Mouse (Mus musculus): ENCODE results near the gene Pamr1. TPM values are rescaled to one million over a fixed set of nuclear protein-coding genes. Genes with fewer than 3 reads are reported as not detected.

The Pamr1 gene
- polyA plus RNA-seq, 1 experiment from 2014 or later: 34.2 TPM

DNA sequence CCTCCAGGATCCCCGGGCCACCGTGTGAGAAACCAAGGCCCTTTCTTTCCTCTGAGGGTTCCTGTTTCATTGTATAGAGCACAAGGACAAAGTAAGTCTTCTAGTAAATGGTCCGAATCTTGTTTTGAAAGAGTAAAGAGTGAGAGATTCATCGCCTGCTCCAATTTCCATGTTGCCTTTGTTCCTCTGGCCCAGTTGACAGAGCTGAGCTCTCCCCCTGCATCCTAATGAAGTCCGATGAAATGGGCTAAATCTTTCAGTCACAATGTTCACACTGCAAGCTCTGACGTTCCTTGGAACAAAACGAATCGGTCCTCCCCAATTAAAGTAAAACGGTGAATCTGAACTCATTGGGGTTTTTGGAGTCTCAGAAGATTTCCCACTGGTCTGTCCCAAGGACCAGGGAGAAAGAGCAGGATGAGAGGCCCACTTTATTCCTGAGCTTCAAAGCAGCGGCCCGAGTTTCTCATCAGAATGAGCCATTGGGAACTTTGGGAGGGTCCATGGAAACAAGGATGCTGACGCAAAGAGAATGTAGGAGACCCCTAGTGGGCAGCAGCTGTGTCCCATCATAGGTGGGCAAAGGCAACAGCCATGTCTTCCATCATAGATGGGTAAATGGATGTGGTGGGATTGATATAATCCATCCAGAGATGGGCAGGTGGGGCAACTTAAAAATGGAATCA, 71.1 kb downstream of the Pamr1 start:
- Histone ChIP-seq H3K4me1 (ENCODE audit: control insufficient read depth, insufficient read depth, low read length) (no peaks in the 10 kb centered on the region), H3K9me3 (ENCODE audit: control insufficient read depth, low read length) (no peaks in the 10 kb centered on the region), H3K4me2 (ENCODE audit: low read depth, low read length) (no peak overlapping the region), H3K4me3 (ENCODE audit: low read depth, low read length) (no peak overlapping the region), H3K27me3 (replicated peaks; ENCODE audit: control insufficient read depth, insufficient read depth, low read length) (no peaks in the 10 kb centered on the region), H3K27ac (replicated peaks; ENCODE audit: low read depth, low read length) (no peak overlapping the region), H3K9ac (ENCODE audit: low read depth, low read length) (no peak overlapping the region), H3K36me3 (ENCODE audit: control insufficient read depth, insufficient read depth, low read length) (no peaks in the 10 kb centered on the region)
- ATAC-seq (ENCODE audit: low read depth) (no peak), DNase-seq (ENCODE audit: low spot score) (no peak)
- 81% methylated on average over 12 of the region's 12 CpGs for WGBS

DNA sequence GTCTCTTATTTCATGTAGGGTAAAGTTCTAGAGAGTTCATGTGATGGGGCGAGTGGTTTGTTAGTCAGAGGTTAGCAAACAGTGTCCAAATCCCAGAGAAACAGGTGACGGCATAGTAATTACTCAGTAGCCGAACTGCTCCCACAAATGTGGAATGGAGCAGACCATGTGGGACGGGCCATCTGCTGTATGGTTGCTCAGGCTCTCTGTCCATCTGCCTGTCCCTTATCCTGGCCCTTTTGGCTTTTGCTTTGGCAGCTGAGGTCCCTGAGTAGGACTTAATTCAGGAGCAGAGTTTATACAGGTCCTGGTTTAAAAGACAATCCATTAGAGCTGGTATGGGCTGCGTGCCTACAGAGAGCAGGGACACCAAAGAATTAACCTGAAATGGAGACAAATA, 72.4 kb downstream of the Pamr1 start:
- Histone ChIP-seq H3K9ac (ENCODE audit: low read depth, low read length) (no peak overlapping the region), H3K27me3 (replicated peaks; ENCODE audit: control insufficient read depth, insufficient read depth, low read length) (no peaks in the 10 kb centered on the region), H3K27ac (replicated peaks; ENCODE audit: low read depth, low read length) (no peak overlapping the region), H3K36me3 (ENCODE audit: control insufficient read depth, insufficient read depth, low read length) (no peaks in the 10 kb centered on the region), H3K4me3 (ENCODE audit: low read depth, low read length) (no peak overlapping the region), H3K9me3 (ENCODE audit: control insufficient read depth, low read length) (no peaks in the 10 kb centered on the region), H3K4me1 (ENCODE audit: control insufficient read depth, insufficient read depth, low read length) (no peaks in the 10 kb centered on the region), H3K4me2 (ENCODE audit: low read depth, low read length) (no peak overlapping the region)
- ATAC-seq (ENCODE audit: low read depth) (no peak), DNase-seq (ENCODE audit: low spot score) (no peak)
- WGBS: 78% methylated on average over 5 of the region's 5 CpGs

DNA sequence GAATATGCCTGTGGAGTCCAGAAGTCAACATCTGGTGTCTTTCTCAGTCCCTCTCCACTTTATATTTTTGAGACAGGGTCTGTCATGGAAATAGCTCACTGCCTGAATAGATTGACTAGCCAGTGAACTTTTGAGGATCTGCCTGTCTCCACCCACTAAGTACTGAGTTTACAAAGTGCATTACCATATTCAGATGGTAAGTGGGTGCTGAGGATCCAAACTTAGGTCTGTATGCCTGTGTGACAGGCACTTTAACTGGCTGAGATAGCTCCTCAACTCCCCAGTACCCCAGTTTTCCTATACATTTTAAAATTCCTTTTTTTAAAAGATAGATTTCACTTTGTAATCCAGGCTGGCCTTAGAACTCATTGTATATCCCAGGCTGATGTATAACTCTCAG, 73.1 kb downstream of the Pamr1 start:
- H3K4me1 ChIP-seq (ENCODE audit: control insufficient read depth, insufficient read depth, low read length): no peaks in the 10 kb centered on the region
- no peaks in the 10 kb centered on the region for H3K9me3 ChIP-seq (ENCODE audit: control insufficient read depth, low read length)
- H3K9ac ChIP-seq (ENCODE audit: low read depth, low read length): no peak overlapping the region
- no peaks in the 10 kb centered on the region for H3K27me3 ChIP-seq (replicated peaks; ENCODE audit: control insufficient read depth, insufficient read depth, low read length)
- ATAC-seq (ENCODE audit: low read depth) (no peak), DNase-seq (ENCODE audit: low spot score) (no peak)
- no peaks in the 10 kb centered on the region for H3K36me3 ChIP-seq (ENCODE audit: control insufficient read depth, insufficient read depth, low read length)
- H3K4me2 ChIP-seq (ENCODE audit: low read depth, low read length): no peak overlapping the region
- H3K27ac ChIP-seq (replicated peaks; ENCODE audit: low read depth, low read length): no peak overlapping the region
- H3K4me3 ChIP-seq (ENCODE audit: low read depth, low read length): no peak overlapping the region

DNA sequence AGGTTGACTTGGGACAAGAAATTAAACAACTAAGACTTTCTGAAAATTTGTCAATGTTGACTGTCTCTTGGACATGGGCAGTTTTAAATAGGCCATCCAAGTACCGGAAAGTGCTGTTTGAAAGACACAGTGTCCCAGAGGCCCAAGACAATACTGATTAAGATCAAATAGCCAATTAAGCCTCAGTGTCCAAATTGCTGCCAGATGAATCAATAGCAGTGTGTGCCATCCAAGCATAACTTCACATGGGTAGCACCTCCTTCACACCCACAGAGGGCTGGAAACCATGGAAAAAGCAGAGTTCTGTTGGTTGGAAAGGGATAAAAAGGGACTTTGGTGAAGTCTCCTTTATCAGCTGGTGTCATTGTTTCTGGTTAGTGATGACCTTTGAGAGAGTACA, 74.7 kb downstream of the Pamr1 start:
- DNase-seq (ENCODE audit: low spot score) (no peak), ATAC-seq (ENCODE audit: low read depth) (no peak)
- Histone ChIP-seq H3K9me3 (ENCODE audit: control insufficient read depth, low read length) (no peaks in the 10 kb centered on the region), H3K27ac (replicated peaks; ENCODE audit: low read depth, low read length) (no peak overlapping the region), H3K36me3 (ENCODE audit: control insufficient read depth, insufficient read depth, low read length) (no peaks in the 10 kb centered on the region), H3K4me3 (ENCODE audit: low read depth, low read length) (no peak overlapping the region), H3K9ac (ENCODE audit: low read depth, low read length) (no peak overlapping the region), H3K4me2 (ENCODE audit: low read depth, low read length) (no peak overlapping the region), H3K4me1 (ENCODE audit: control insufficient read depth, insufficient read depth, low read length) (no peaks in the 10 kb centered on the region), H3K27me3 (replicated peaks; ENCODE audit: control insufficient read depth, insufficient read depth, low read length) (no peaks in the 10 kb centered on the region)
- 64% methylated on average over 1 of the region's 1 CpGs for WGBS

DNA sequence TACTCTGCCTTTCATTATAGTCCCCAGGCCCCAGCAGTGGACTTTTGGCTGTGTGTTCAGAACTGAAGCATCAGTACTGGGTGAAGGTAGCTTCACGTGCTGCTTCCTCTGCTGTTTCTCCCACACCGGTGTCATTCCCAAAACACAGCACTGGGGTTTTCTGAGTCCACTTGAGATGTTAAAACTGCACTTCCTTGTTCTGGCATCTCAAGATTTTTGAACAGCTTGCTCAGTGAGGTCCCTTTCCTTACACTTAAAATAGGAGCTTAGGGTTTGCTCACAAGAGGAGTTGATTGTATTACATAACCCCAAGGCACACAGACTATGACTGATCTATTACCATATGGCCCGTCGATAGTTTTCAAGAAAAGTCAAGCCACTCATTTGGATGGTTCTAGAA, 82.5 kb downstream of the Pamr1 start:
- Histone ChIP-seq H3K9ac (ENCODE audit: low read depth, low read length) (no peak overlapping the region), H3K9me3 (ENCODE audit: control insufficient read depth, low read length) (no peaks in the 10 kb centered on the region), H3K4me1 (ENCODE audit: control insufficient read depth, insufficient read depth, low read length) (no peaks in the 10 kb centered on the region), H3K4me3 (ENCODE audit: low read depth, low read length) (no peak overlapping the region), H3K27me3 (replicated peaks; ENCODE audit: control insufficient read depth, insufficient read depth, low read length) (no peaks in the 10 kb centered on the region), H3K27ac (replicated peaks; ENCODE audit: low read depth, low read length) (no peak overlapping the region), H3K4me2 (ENCODE audit: low read depth, low read length) (no peak overlapping the region), H3K36me3 (ENCODE audit: control insufficient read depth, insufficient read depth, low read length) (no peaks in the 10 kb centered on the region)
- no peak for DNase-seq (ENCODE audit: low spot score)
- 92% methylated on average over 4 of the region's 4 CpGs for WGBS
- ATAC-seq (ENCODE audit: low read depth): no peak

DNA sequence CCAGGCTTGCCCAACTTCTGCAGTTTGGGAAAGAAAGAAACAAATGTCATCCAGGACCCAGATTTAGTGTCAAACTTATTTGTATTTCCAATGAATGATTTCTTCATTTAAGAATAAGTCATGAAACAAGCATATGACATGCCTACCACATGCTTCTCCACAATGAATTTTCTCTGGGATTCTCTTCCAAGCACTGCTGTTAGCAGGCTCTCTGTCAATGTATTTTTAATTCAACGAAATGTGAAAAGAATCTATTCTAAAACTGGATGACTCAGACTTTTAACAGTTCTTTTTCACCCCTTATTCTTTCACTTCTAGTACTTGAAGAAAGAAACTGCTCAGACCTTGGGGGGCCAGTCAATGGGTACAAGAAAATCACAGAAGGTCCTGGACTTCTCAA, 84.2 kb downstream of the Pamr1 start:
- ATAC-seq (ENCODE audit: low read depth): no peak

DNA sequence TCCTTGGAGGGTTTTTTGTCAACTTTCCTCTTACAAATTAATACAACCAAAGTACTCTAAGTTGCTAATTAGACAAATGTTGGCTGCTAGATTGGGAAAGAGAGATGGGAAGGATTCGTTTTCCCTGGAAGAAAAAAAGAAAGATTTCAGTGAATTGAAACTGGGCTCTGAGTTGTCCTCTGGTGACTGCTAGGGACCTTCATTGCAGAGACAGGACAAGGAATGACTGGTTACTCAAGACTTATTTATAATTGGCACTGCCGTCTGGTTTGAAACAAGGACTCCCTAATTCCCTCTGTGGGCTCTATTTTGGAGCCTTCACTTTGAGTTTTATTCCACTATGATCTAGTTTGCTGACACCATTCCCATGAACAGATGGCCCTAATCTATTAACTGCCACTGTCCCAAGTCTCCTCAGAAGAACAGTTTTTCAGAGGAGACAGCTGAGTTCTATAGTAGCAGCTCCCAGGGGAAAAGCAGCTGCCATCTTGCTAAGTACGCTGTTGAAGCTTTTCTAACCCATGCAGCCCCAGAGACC, 85.8 kb downstream of the Pamr1 start:
- no peak overlapping the region for H3K4me3 ChIP-seq (ENCODE audit: low read depth, low read length)
- ATAC-seq (ENCODE audit: low read depth) (no peak), DNase-seq (ENCODE audit: low spot score) (no peak)
- no peak overlapping the region for H3K4me2 ChIP-seq (ENCODE audit: low read depth, low read length)
- H3K4me1 ChIP-seq (ENCODE audit: control insufficient read depth, insufficient read depth, low read length): 0 out of 2 replicates have a peak, but pooled peaks cover 3% of the 10 kb centered on the region
- H3K27me3 ChIP-seq (replicated peaks; ENCODE audit: control insufficient read depth, insufficient read depth, low read length): no peaks in the 10 kb centered on the region
- no peak overlapping the region for H3K9ac ChIP-seq (ENCODE audit: low read depth, low read length)
- H3K36me3 ChIP-seq (ENCODE audit: control insufficient read depth, insufficient read depth, low read length): no peaks in the 10 kb centered on the region
- 71% methylated on average over 3 of the region's 3 CpGs for WGBS
- H3K9me3 ChIP-seq (ENCODE audit: control insufficient read depth, low read length): no peaks in the 10 kb centered on the region
- H3K27ac ChIP-seq (replicated peaks; ENCODE audit: low read depth, low read length): no peak overlapping the region

More for the DNA sequence above, 84.2 kb downstream of the Pamr1 start:
- no peaks in the 10 kb centered on the region for H3K9me3 ChIP-seq (ENCODE audit: control insufficient read depth, low read length)
- H3K27ac ChIP-seq (replicated peaks; ENCODE audit: low read depth, low read length): no peak overlapping the region
- WGBS: 90% methylated on average over 1 of the region's 1 CpGs
- no peak overlapping the region for H3K4me3 ChIP-seq (ENCODE audit: low read depth, low read length)
- H3K4me1 ChIP-seq (ENCODE audit: control insufficient read depth, insufficient read depth, low read length): 0 out of 2 replicates have a peak, but pooled peaks cover 3% of the 10 kb centered on the region
- no peak overlapping the region for H3K4me2 ChIP-seq (ENCODE audit: low read depth, low read length)
- no peak for DNase-seq (ENCODE audit: low spot score)
- no peaks in the 10 kb centered on the region for H3K36me3 ChIP-seq (ENCODE audit: control insufficient read depth, insufficient read depth, low read length)
- no peaks in the 10 kb centered on the region for H3K27me3 ChIP-seq (replicated peaks; ENCODE audit: control insufficient read depth, insufficient read depth, low read length)
- no peak overlapping the region for H3K9ac ChIP-seq (ENCODE audit: low read depth, low read length)

DNA sequence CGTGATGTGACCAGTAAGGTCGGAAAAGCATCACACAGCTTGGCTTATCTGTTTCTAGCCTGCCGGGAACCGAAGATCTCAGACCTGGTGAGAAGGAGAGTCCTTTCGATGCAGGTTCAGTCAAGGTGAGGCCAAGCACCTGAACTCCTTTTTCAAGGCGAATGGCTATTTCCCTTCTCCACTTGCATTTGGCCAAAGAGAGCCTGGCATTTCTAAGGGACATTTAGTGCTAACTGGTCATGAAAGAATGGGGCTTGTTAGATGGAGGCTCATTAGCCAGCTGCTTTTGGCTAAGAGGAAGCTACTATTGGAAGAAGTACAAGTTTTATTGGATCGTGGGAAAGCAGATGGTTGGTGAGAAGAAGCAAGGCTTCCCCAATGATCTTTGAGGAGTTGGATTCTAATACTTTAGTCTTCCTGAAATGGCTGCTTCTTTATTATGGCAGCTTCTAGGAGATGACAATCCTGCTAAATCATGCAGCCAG, 86.3 kb downstream of the Pamr1 start:
- H3K4me1 ChIP-seq (ENCODE audit: control insufficient read depth, insufficient read depth, low read length): 0 out of 2 replicates have a peak, but pooled peaks cover 3% of the 10 kb centered on the region
- no peak overlapping the region for H3K27ac ChIP-seq (replicated peaks; ENCODE audit: low read depth, low read length)
- no peak overlapping the region for H3K4me2 ChIP-seq (ENCODE audit: low read depth, low read length)
- H3K9me3 ChIP-seq (ENCODE audit: control insufficient read depth, low read length): no peaks in the 10 kb centered on the region
- H3K27me3 ChIP-seq (replicated peaks; ENCODE audit: control insufficient read depth, insufficient read depth, low read length): no peaks in the 10 kb centered on the region
- no peak overlapping the region for H3K9ac ChIP-seq (ENCODE audit: low read depth, low read length)
- DNase-seq (ENCODE audit: low spot score) (no peak), ATAC-seq (ENCODE audit: low read depth) (no peak)
- H3K36me3 ChIP-seq (ENCODE audit: control insufficient read depth, insufficient read depth, low read length): no peaks in the 10 kb centered on the region
- H3K4me3 ChIP-seq (ENCODE audit: low read depth, low read length): no peak overlapping the region
- WGBS: 88% methylated on average over 7 of the region's 7 CpGs

DNA sequence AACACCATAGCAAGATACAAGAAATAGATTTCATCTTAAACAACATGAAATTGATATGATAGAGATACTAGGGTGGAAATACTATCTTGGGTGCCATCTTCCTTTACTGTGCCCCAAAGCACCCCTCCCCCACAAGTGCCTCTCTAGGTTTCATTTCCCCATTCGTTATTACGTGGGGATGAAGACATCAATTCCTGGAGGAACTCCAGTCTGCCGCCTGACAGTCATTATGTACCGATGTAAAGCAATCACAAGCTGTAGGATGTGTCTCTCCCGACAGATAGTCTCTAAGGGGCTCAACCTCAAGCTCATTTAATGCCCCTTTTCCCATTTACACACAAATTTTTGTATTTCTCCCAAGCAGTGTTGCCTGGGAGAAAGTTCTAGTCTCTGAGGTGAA, 88.3 kb downstream of the Pamr1 start:
- H3K9me3 ChIP-seq (ENCODE audit: control insufficient read depth, low read length): no peaks in the 10 kb centered on the region
- 0 out of 2 replicates have a peak, but pooled peaks cover 4% of the 10 kb centered on the region for H3K36me3 ChIP-seq (ENCODE audit: control insufficient read depth, insufficient read depth, low read length)
- H3K4me1 ChIP-seq (ENCODE audit: control insufficient read depth, insufficient read depth, low read length): 0 out of 2 replicates have a peak, but pooled peaks cover 3% of the 10 kb centered on the region
- ATAC-seq (ENCODE audit: low read depth) (peak; percentile 44; the same call in 1 of the 2 replicates), DNase-seq (ENCODE audit: low spot score) (no peak)
- no peaks in the 10 kb centered on the region for H3K27me3 ChIP-seq (replicated peaks; ENCODE audit: control insufficient read depth, insufficient read depth, low read length)
- no peak overlapping the region for H3K27ac ChIP-seq (replicated peaks; ENCODE audit: low read depth, low read length)
- no peak overlapping the region for H3K9ac ChIP-seq (ENCODE audit: low read depth, low read length)
- H3K4me3 ChIP-seq (ENCODE audit: low read depth, low read length): no peak overlapping the region
- H3K4me2 ChIP-seq (ENCODE audit: low read depth, low read length): no peak overlapping the region
- WGBS: 50% methylated on average over 5 of the region's 5 CpGs
